Mouse (Mus musculus): ENCODE measurements around the gene Snrpa.

- TF ChIP-seq CTCF (IDR thresholded peaks at IDR 0.05; ENCODE audit: low read depth, low read length) (no peak), POLR2A (IDR thresholded peaks at IDR 0.05; ENCODE audit: insufficient read depth, low read length) (no peak), EP300 (IDR thresholded peaks at IDR 0.05; ENCODE audit: insufficient read depth, low read depth, low read length) (no peak)
Measured at GRCm38 (mm10) chr7:27164112-27164947, 31.7 kb downstream of the Snrpa start.
